8 mouse cellular contexts compared by ENCODE assay signal in the genomic region with DNA sequence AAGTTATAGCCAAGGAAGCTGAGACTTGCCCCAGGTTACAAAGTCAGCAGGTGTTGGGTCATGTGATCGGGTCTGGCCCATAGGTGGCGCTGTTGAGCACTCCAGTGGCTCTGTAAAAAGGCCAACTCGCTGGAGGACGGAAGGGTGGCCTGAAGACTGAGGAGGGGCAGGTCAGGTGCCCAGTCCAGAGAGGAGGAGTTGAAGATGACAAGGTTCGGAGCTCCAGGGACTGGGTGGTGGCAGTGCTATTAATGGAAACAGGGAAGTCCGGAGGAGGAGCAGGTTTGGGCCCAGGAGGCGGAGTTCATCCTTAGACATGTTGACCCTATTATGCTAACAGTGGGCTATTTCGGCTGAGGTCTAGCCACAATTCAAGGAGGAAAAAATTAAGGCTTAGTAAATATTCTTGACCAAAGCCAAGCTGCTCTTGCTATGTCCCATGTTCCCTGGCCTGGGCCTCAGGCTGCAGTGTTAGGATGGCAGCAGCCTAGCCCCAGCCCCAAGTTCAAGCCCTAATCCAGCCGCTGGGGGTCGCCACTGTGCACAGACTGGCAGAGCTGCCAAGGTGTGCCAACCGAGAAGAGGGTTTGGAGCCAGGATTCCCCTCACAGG.
DNase-seq lines count a peak whose midpoint lies in the region; ATAC-seq lines count a peak whose summit lies in the region.

No protein-coding gene starts in this region.

- H3K4me3 ChIP-seq in hindbrain, embryonic 14.5 days (replicated peaks; ENCODE audit: low read length): no peak overlapping the region

- no peak overlapping the region for H3K27ac ChIP-seq in hindbrain, embryonic 14.5 days

- H3K27me3 ChIP-seq in hindbrain, embryonic 14.5 days (ENCODE audit: control insufficient read depth, insufficient read depth, low read length): no peaks in the 10 kb centered on the region

- 21% methylated on average over 11 of the region's 11 CpGs for WGBS in hindbrain, embryonic 14.5 days

- ATAC-seq in hindbrain, embryonic 14.5 days (ENCODE audit: low FRiP score): peak; percentile 60

- 0 out of 2 replicates have a peak, but pooled peaks cover 12% of the 10 kb centered on the region for H3K4me1 ChIP-seq in hindbrain, embryonic 14.5 days (replicated peaks; ENCODE audit: control insufficient read depth, insufficient read depth, low read length)

- peaks cover 3% of the 10 kb centered on the region; the same call in 1 of the 2 replicates for H3K36me3 ChIP-seq in hindbrain, embryonic 14.5 days (replicated peaks; ENCODE audit: control insufficient read depth, insufficient read depth)

- H3K4me2 ChIP-seq in hindbrain, embryonic 14.5 days (replicated peaks): peak overlapping the region; percentile 12; the same call in 1 of the 2 replicates

- no peaks in the 10 kb centered on the region for H3K9me3 ChIP-seq in hindbrain, embryonic 14.5 days (ENCODE audit: control insufficient read depth, low read length)

- no peak overlapping the region for H3K9ac ChIP-seq in hindbrain, embryonic 14.5 days

- peak; percentile 78 for DNase-seq in NIH3T3 (ENCODE audit: low read depth)
- DNase-seq in cerebellum, adult 9-11 months: peak; percentile 93
- DNase-seq in frontal cortex, postnatal 36 days (ENCODE audit: low spot score in 2 of 2): peak; percentile 80 to 83
- DNase-seq in hindbrain, embryonic 14.5 days (ENCODE audit: low spot score): peak; percentile 82
- peak; percentile 73 to 77 for DNase-seq in layer of hippocampus, postnatal 14 days (ENCODE audit: low spot score in 2 of 2)
- peak; percentile 95 for DNase-seq in lung, postnatal 14 days
- DNase-seq in ovary, postnatal 14 days (ENCODE audit: low spot score): peak; percentile 86
- peak; percentile 89 for DNase-seq in thymus, postnatal 14 days
